Comparison of ENCODE assay signal across 11 mouse cellular contexts in the genomic region with DNA sequence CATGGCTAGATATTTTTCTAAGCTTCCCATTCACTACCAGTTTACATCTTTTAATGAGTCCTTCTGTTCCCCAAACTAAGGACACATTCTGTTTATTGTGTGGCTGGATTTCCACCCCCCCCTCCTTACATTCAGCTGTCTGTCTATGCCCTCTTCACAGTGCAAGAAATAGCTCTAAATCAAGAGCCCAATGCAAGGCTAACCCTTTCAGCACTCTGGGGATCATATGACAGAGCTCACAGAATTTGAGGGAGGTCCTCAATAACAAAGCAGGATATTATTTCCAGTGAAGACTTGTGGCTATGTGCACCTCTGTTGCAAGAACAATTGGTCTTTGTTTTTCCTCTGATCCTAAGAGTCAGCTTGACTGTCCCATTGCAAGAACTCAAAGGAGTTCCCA.
DNase-seq lines count a peak whose midpoint lies in the region; ATAC-seq and TF ChIP-seq lines count a peak whose summit lies in the region.
"Had no signal": no experiment of that assay in that cellular context is flagged by ENCODE, and none has a peak within 500 bp of the region (broad histone marks: within the 10 kb centered on the region; RNA-seq: fewer than 3 reads in every experiment).

No protein-coding gene starts in this region.

- H3K27me3 ChIP-seq in lung, embryonic 14.5 days (ENCODE audit: insufficient read depth, low read length) = no peaks in the 10 kb centered on the region
- no peaks in the 10 kb centered on the region for H3K27me3 ChIP-seq in myocyte (ENCODE audit: control insufficient read depth, insufficient read depth, insufficient read length)
- H3K27me3 ChIP-seq: forebrain, embryonic 13.5 days had no signal

- no peaks in the 10 kb centered on the region for H3K4me1 ChIP-seq in lung, embryonic 14.5 days (ENCODE audit: insufficient read depth)
- H3K4me1 ChIP-seq: forebrain, embryonic 13.5 days had no signal

- H3K4me2 ChIP-seq in lung, embryonic 14.5 days = no peak overlapping the region
- peak overlapping the region; percentile 40 for H3K4me2 ChIP-seq in myocyte (ENCODE audit: low read depth)
- H3K4me2 ChIP-seq: forebrain, embryonic 13.5 days had no signal

- no peak for TF ChIP-seq CTCF in lung, embryonic 14.5 days (IDR thresholded peaks at IDR 0.05; ENCODE audit: low read depth)

- TF ChIP-seq POLR2A in myocyte (IDR thresholded peaks at IDR 0.05; ENCODE audit: insufficient read length, low read depth) = no peak

- no peak overlapping the region for H3ac ChIP-seq in myocyte (ENCODE audit: control insufficient read depth, insufficient read length)

- H3K27ac ChIP-seq in lung, embryonic 14.5 days (ENCODE audit: low read depth) = no peak overlapping the region
- H3K27ac ChIP-seq: forebrain, embryonic 13.5 days had no signal

- H3K4me3 ChIP-seq in lung, embryonic 14.5 days (ENCODE audit: low read depth, low read length) = no peak overlapping the region
- no peak overlapping the region for H3K4me3 ChIP-seq in myocyte
- H3K4me3 ChIP-seq: forebrain, embryonic 13.5 days had no signal

- no peaks in the 10 kb centered on the region for H3K79me2 ChIP-seq in myocyte (ENCODE audit: control insufficient read depth, insufficient read depth)

- no peaks in the 10 kb centered on the region for H3K9me3 ChIP-seq in lung, embryonic 14.5 days (ENCODE audit: low read depth, low read length)
- H3K9me3 ChIP-seq: forebrain, embryonic 13.5 days had no signal

- H3K9ac ChIP-seq in lung, embryonic 14.5 days = no peak overlapping the region
- H3K9ac ChIP-seq: forebrain, embryonic 13.5 days had no signal

- ATAC-seq in frontal cortex, adult (ENCODE audit: low TSS enrichment) = peak; percentile 87
- no peak for ATAC-seq in lung, embryonic 14.5 days (ENCODE audit: insufficient read depth)
- ATAC-seq: forebrain, embryonic 13.5 days had no signal

- DNase-seq in frontal cortex, postnatal 25 days (ENCODE audit: low spot score in 2 of 2) = no peak
- DNase-seq in lung, embryonic 14.5 days = peak; percentile 1
- DNase-seq in lung, adult 18-20 months = no peak
- peak; percentile 68 for DNase-seq in embryo, embryonic 10.5 days (ENCODE audit: low spot score)
- no peak for DNase-seq in B cell, adult 2 months
- no peak for DNase-seq in c-Kit-positive CD71-positive TER-119-positive erythroid progenitor cells, embryonic 14.5 days (ENCODE audit: low spot score)
- DNase-seq: gastrocnemius, postnatal 25 days; lung, adult 2 months had no signal

- H3K36me3 ChIP-seq in lung, embryonic 14.5 days (ENCODE audit: insufficient read depth) = no peaks in the 10 kb centered on the region
- H3K36me3 ChIP-seq in myocyte (ENCODE audit: control insufficient read depth, insufficient read depth) = no peaks in the 10 kb centered on the region

TF ChIP-seq in myocyte, 11 proteins besides CTCF, POLR2A, EP300 and RAD21:
- TF ChIP-seq POLR2AphosphoS2 (IDR thresholded peaks at IDR 0.05; ENCODE audit: insufficient read length, low read depth) (no peak), MYOG (IDR thresholded peaks at IDR 0.05; ENCODE audit: control insufficient read depth in 1 of 3, insufficient read depth in 1 of 3, insufficient read length in 2 of 3, low read depth in 2 of 3) (no peak), SRF (IDR thresholded peaks at IDR 0.05; ENCODE audit: control insufficient read depth, insufficient read length, low read depth) (no peak), MYOD1 (IDR thresholded peaks at IDR 0.05; ENCODE audit: control insufficient read depth in 1 of 3, insufficient read length in 2 of 3, low read depth in 2 of 3) (no peak), E2F4 (IDR thresholded peaks at IDR 0.05; ENCODE audit: insufficient read depth) (no peak), TCF3 (IDR thresholded peaks at IDR 0.05; ENCODE audit: insufficient read length, low read depth) (no peak)

Comparison
In these comparisons a context has a peak if more than half of its experiments do, and no peak if none do; other contexts are left out.
1. DNase-seq: peak in lung, embryonic 14.5 days (single experiment) and embryo, embryonic 10.5 days (single experiment); none in frontal cortex, postnatal 25 days (0 of 2), lung, adult 18-20 months (0 of 2), B cell, adult 2 months (0 of 2) and c-Kit-positive CD71-positive TER-119-positive erythroid progenitor cells, embryonic 14.5 days (single experiment).